Mouse (Mus musculus): ENCODE results near the gene Eps8. TPM values are rescaled to one million over a fixed set of nuclear protein-coding genes. Genes with fewer than 3 reads are reported as not detected.

The Eps8 gene
- polyA plus RNA-seq, 1 experiment from 2014 or later = 18.7 TPM

- WGBS (ENCODE audit: insufficient replicate concordance) = 68% methylated on average over 14 of the region's 14 CpGs
- no peak overlapping the region for H3K9ac ChIP-seq (ENCODE audit: low read depth, low read length)
- no peaks in the 10 kb centered on the region for H3K4me1 ChIP-seq (ENCODE audit: control insufficient read depth, insufficient read depth, low read length)
- no peaks in the 10 kb centered on the region for H3K27me3 ChIP-seq (ENCODE audit: control insufficient read depth, insufficient read depth, low read length)
- no peak overlapping the region for H3K4me3 ChIP-seq (ENCODE audit: low read depth, low read length)
- no peak overlapping the region for H3K27ac ChIP-seq (ENCODE audit: low read depth, low read length)
- ATAC-seq (replicated peaks; ENCODE audit: insufficient number of reproducible peaks, low FRiP score, low TSS enrichment) = no peak
- H3K36me3 ChIP-seq (ENCODE audit: control insufficient read depth, insufficient read depth, low read length) = no peaks in the 10 kb centered on the region
- no peak overlapping the region for H3K4me2 ChIP-seq
- no peaks in the 10 kb centered on the region; the same call in 1 of the 2 replicates for H3K9me3 ChIP-seq (replicated peaks; ENCODE audit: control insufficient read depth, low read length)
These were observed 221.0 kb downstream of the Eps8 start for GRCm38 (mm10) chr6:137433521-137434137.

Other genes starting within 250 kb of the Eps8 start
- 148 and 160 TPM in 2 replicates for gene Strap, start 80.2 kb upstream of the Eps8 start, polyA plus RNA-seq (2014; fragmentation: Nextera tagmentation; extraction: Ambion mirVana)
- 62.5 and 68.5 TPM in 2 replicates for gene Dera, start 99.7 kb upstream of the Eps8 start, polyA plus RNA-seq (2014; fragmentation: Nextera tagmentation; extraction: Ambion mirVana)